Mouse (Mus musculus) hindbrain, postnatal 0 days (tissue): ENCODE data around the gene Bnc1. TPM values are rescaled to one million over a fixed set of nuclear protein-coding genes. Genes with fewer than 3 reads are reported as not detected.
A peak's percentile ranks its signal among the peaks of the same experiment; 100 is the strongest.

Source experiments
- ATAC-seq: fragments of 200-750 bp; cut with Nextera tagmentation; 2 replicates; pipeline ENCODE4 v1.8.0; 2017; ENCODE audit warnings: mild to moderate bottlenecking, moderate TSS enrichment, moderate library complexity
- DNase-seq: peaks from one replicate; pipeline ENCODE4 v3.0.0-alpha.2; 2015; ENCODE audit warnings: low spot score
- H3K27ac ChIP-seq: fragments of 300-500 bp; sonication (generic); 2 replicates; pipeline ENCODE4 v1.5.1; 2014; ENCODE audit warnings: mild to moderate bottlenecking
- H3K27me3 ChIP-seq: fragments of 300-500 bp; sonication (generic); 2 replicates; pipeline ENCODE4 v1.6.1; 2014; ENCODE audit warnings: low read length, mixed read lengths; ENCODE audit not compliant: insufficient read depth
- H3K36me3 ChIP-seq: fragments of 300-500 bp; sonication (generic); 2 replicates; pipeline ENCODE4 v1.6.1; 2014; ENCODE audit warnings: low read length, mixed read lengths; ENCODE audit not compliant: insufficient read depth
- H3K4me1 ChIP-seq: fragments of 300-500 bp; sonication (generic); 2 replicates; pipeline ENCODE4 v1.6.1; 2014; ENCODE audit warnings: antibody characterized with exemption, low read length, mixed read lengths; ENCODE audit not compliant: insufficient read depth
- H3K4me2 ChIP-seq: fragments of 300-500 bp; sonication (generic); 2 replicates; pipeline ENCODE4 v1.6.1; 2014; ENCODE audit warnings: low read depth, mild to moderate bottlenecking, low read length, moderate library complexity, mixed read lengths
- H3K4me3 ChIP-seq: fragments of 300-500 bp; sonication (generic); 2 replicates; pipeline ENCODE4 v1.5.1; 2014; ENCODE audit warnings: low read length
- H3K9ac ChIP-seq: fragments of 300-500 bp; sonication (generic); replicated peaks from 2 replicates; pipeline ENCODE4 v1.6.1; 2014; ENCODE audit warnings: mild to moderate bottlenecking, low read length, moderate library complexity, mixed read lengths
- H3K9me3 ChIP-seq: fragments of 300-500 bp; sonication (generic); 2 replicates; pipeline ENCODE4 v1.6.1; 2016; ENCODE audit warnings: low read length, mixed read lengths
- CTCF ChIP-seq: IDR thresholded peaks from 2 replicates; pipeline ENCODE4 v1.5.1; 2016; ENCODE audit warnings: antibody characterized with exemption, control low read depth, low read depth
- WGBS: fragments of 180-500 bp; shearing (Covaris S2); extraction: QIAGEN DNeasy Blood & Tissue Kit; methylation state at CpG from one replicate; pipeline ENCODE4 v1.1.7; 2014; 5-methylcytosine and 5-hydroxymethylcytosine counted together
- polyA plus RNA-seq: library from polyadenylated mRNA; unstranded; fragments of >200 nt; fragmentation: Nextera tagmentation; extraction: Ambion mirVana; gene quantifications from 2 replicates; pipeline ENCODE4 v1.2.1, GENCODE M21; 2015
- total RNA-seq: library from RNA; depleted of rRNA; stranded (reverse); fragments of >200 nt; gene quantifications from 2 replicates; pipeline ENCODE4 v1.2.3, GENCODE M21; 2014

Gene Bnc1
- total and polyA plus RNA-seq, 2 experiments from 2014 or later: 0.47 TPM; not detected in 1

- Histone ChIP-seq H3K9me3 (no peaks in the 10 kb centered on the region), H3K4me1 (no peaks in the 10 kb centered on the region), H3K4me2 (no peak overlapping the region), H3K4me3 (no peak overlapping the region), H3K36me3 (no peaks in the 10 kb centered on the region), H3K27ac (no peak overlapping the region), H3K9ac (no peak overlapping the region), H3K27me3 (no peaks in the 10 kb centered on the region)
- 85% methylated on average over 2 of the region's 2 CpGs for WGBS
- ATAC-seq (no peak), DNase-seq (no peak)
- TF ChIP-seq CTCF: no peak
Measured at GRCm38 (mm10) chr7:82018031-82018430, 25.9 kb upstream of the Bnc1 start.

GRCm38 (mm10) chr7:82016751-82017710, 24.9 kb upstream of the Bnc1 start:
- WGBS: 8% methylated on average over 25 of the region's 25 CpGs
- ATAC-seq (no peak), DNase-seq (peak; percentile 28)
- H3K9me3 ChIP-seq: no peaks in the 10 kb centered on the region
- no peak overlapping the region; the same call in 1 of the 2 replicates for H3K9ac ChIP-seq
- no peak overlapping the region for H3K27ac ChIP-seq
- no peaks in the 10 kb centered on the region for H3K27me3 ChIP-seq
- H3K36me3 ChIP-seq: no peaks in the 10 kb centered on the region
- H3K4me3 ChIP-seq: peak overlapping the region; percentile 18
- peak overlapping the region; percentile 50 for H3K4me2 ChIP-seq
- H3K4me1 ChIP-seq: no peaks in the 10 kb centered on the region
- no peak for TF ChIP-seq CTCF

- Histone ChIP-seq H3K36me3 (no peaks in the 10 kb centered on the region), H3K4me2 (no peak overlapping the region), H3K27me3 (no peaks in the 10 kb centered on the region), H3K4me3 (no peak overlapping the region), H3K9ac (no peak overlapping the region), H3K27ac (no peak overlapping the region), H3K4me1 (no peaks in the 10 kb centered on the region), H3K9me3 (no peaks in the 10 kb centered on the region)
- WGBS: 20% methylated on average over 13 of the region's 13 CpGs
- DNase-seq (no peak), ATAC-seq (no peak)
- no peak for TF ChIP-seq CTCF
Measured at GRCm38 (mm10) chr7:82012472-82012871, 20.4 kb upstream of the Bnc1 start.

- Histone ChIP-seq H3K9me3 (no peaks in the 10 kb centered on the region), H3K27me3 (no peaks in the 10 kb centered on the region), H3K9ac (no peak overlapping the region), H3K36me3 (no peaks in the 10 kb centered on the region), H3K4me2 (no peak overlapping the region), H3K27ac (no peak overlapping the region), H3K4me3 (no peak overlapping the region), H3K4me1 (no peaks in the 10 kb centered on the region)
- DNase-seq (no peak), ATAC-seq (no peak)
- WGBS: 74% methylated on average over 19 of the region's 19 CpGs
- TF ChIP-seq CTCF: no peak
Measured at GRCm38 (mm10) chr7:82011534-82012401, 19.7 kb upstream of the Bnc1 start.

- Histone ChIP-seq H3K36me3 (no peaks in the 10 kb centered on the region), H3K27ac (no peak overlapping the region), H3K4me1 (no peaks in the 10 kb centered on the region), H3K27me3 (no peaks in the 10 kb centered on the region), H3K9me3 (no peaks in the 10 kb centered on the region), H3K4me2 (no peak overlapping the region), H3K9ac (no peak overlapping the region), H3K4me3 (no peak overlapping the region)
- ATAC-seq (no peak), DNase-seq (no peak)
- WGBS: 65% methylated on average over 2 of the region's 2 CpGs
- TF ChIP-seq CTCF: no peak
Measured at GRCm38 (mm10) chr7:82007151-82007550, 15.1 kb upstream of the Bnc1 start.

- ATAC-seq: no peak
- WGBS: 74% methylated on average over 2 of the region's 2 CpGs
Measured at GRCm38 (mm10) chr7:82004228-82004627, 12.1 kb upstream of the Bnc1 start.

More at GRCm38 (mm10) chr7:82004228-82004627, 12.1 kb upstream of the Bnc1 start:
- Histone ChIP-seq H3K4me1 (no peaks in the 10 kb centered on the region), H3K9me3 (no peaks in the 10 kb centered on the region), H3K27ac (no peak overlapping the region), H3K9ac (no peak overlapping the region), H3K36me3 (no peaks in the 10 kb centered on the region), H3K4me2 (no peak overlapping the region), H3K27me3 (no peaks in the 10 kb centered on the region), H3K4me3 (no peak overlapping the region)
- DNase-seq: no peak
- TF ChIP-seq CTCF: no peak
